Mouse (Mus musculus): ENCODE measurements around the gene Gjb6.
A peak's percentile ranks its signal among the peaks of the same experiment; 100 is the strongest.

The Gjb6 gene

GRCm38 (mm10) chr14:57133161-57133661 lies at the start of gene Gjb6:
Gene Gjb6 (minus strand): TSS chr14:57133611.
- no peak for DNase-seq (ENCODE audit: low read depth, low spot score)

GRCm38 (mm10) chr14:57165493-57165892 lies 32.1 kb upstream of the Gjb6 start:
- no peak for DNase-seq (ENCODE audit: low read depth, low spot score)

GRCm38 (mm10) chr14:57161833-57162232 lies 28.4 kb upstream of the Gjb6 start:
- no peak for DNase-seq (ENCODE audit: low read depth, low spot score)

- DNase-seq (ENCODE audit: low read depth, low spot score) = peak; percentile 20
Observed at GRCm38 (mm10) chr14:57161201-57161600, 27.8 kb upstream of the Gjb6 start.

GRCm38 (mm10) chr14:57154916-57155315 lies 21.5 kb upstream of the Gjb6 start:
- DNase-seq (ENCODE audit: low read depth, low spot score) = no peak

GRCm38 (mm10) chr14:57145741-57146140 lies 12.3 kb upstream of the Gjb6 start:
- no peak for DNase-seq (ENCODE audit: low read depth, low spot score)

- DNase-seq (ENCODE audit: low read depth, low spot score) = no peak
Observed at GRCm38 (mm10) chr14:57135265-57135664, 1.9 kb upstream of the Gjb6 start.

- DNase-seq (ENCODE audit: low read depth, low spot score) = no peak
Observed at GRCm38 (mm10) chr14:57127383-57127782, 6.0 kb downstream of the Gjb6 start.

GRCm38 (mm10) chr14:57122295-57122694 lies 11.1 kb downstream of the Gjb6 start:
- no peak for DNase-seq (ENCODE audit: low read depth, low spot score)

- no peak for DNase-seq (ENCODE audit: low read depth, low spot score)
Observed at GRCm38 (mm10) chr14:57115823-57116544, 17.4 kb downstream of the Gjb6 start, which contains the start of gene Gm4491. Gene Gm4491 (minus strand): TSS chr14:57115883.

GRCm38 (mm10) chr14:57109194-57109593 lies 24.2 kb downstream of the Gjb6 start:
- DNase-seq (ENCODE audit: low read depth, low spot score) = peak; percentile 83

GRCm38 (mm10) chr14:57107916-57108315 lies 25.5 kb downstream of the Gjb6 start:
- DNase-seq (ENCODE audit: low read depth, low spot score) = no peak

GRCm38 (mm10) chr14:57107091-57107490 lies 26.3 kb downstream of the Gjb6 start:
- no peak for DNase-seq (ENCODE audit: low read depth, low spot score)

- no peak for DNase-seq (ENCODE audit: low read depth, low spot score)
Observed at GRCm38 (mm10) chr14:57105721-57106120, 27.7 kb downstream of the Gjb6 start.

- DNase-seq (ENCODE audit: low read depth, low spot score) = no peak
Observed at GRCm38 (mm10) chr14:57105111-57105510, 28.3 kb downstream of the Gjb6 start.

- no peak for DNase-seq (ENCODE audit: low read depth, low spot score)
Observed at GRCm38 (mm10) chr14:57104106-57105023, 29.0 kb downstream of the Gjb6 start, which contains the start of gene Gjb2. Gene Gjb2 (minus strand): TSS chr14:57104702.

GRCm38 (mm10) chr14:57103711-57104105 lies 29.7 kb downstream of the Gjb6 start:
- no peak for DNase-seq (ENCODE audit: low read depth, low spot score)

GRCm38 (mm10) chr14:57103121-57103520 lies 30.3 kb downstream of the Gjb6 start:
- no peak for DNase-seq (ENCODE audit: low read depth, low spot score)

- no peak for DNase-seq (ENCODE audit: low read depth, low spot score)
Observed at GRCm38 (mm10) chr14:57101623-57102022, 31.8 kb downstream of the Gjb6 start.

GRCm38 (mm10) chr14:57095855-57096254 lies 37.6 kb downstream of the Gjb6 start:
- DNase-seq (ENCODE audit: low read depth, low spot score) = no peak

GRCm38 (mm10) chr14:57093029-57093428 lies 40.4 kb downstream of the Gjb6 start:
- DNase-seq (ENCODE audit: low read depth, low spot score) = peak; percentile 61

GRCm38 (mm10) chr14:57090001-57090400 lies 43.4 kb downstream of the Gjb6 start:
- DNase-seq (ENCODE audit: low read depth, low spot score) = no peak
